Mouse (Mus musculus) neural tube, embryonic 12.5 days (tissue): ENCODE data around the gene Lrrc40. TPM values are rescaled to one million over a fixed set of nuclear protein-coding genes. Genes with fewer than 3 reads are reported as not detected.
"Not testable (repeated sequence)": the region's sequence is repeated elsewhere in the genome, so short reads cannot be mapped to it uniquely, and the experiment has no call there.

Experiments
- ATAC-seq: fragments of 200-750 bp; cut with Nextera tagmentation; 2 replicates; pipeline ENCODE4 v1.8.0; 2017; ENCODE audit warnings: low read depth, mild to moderate bottlenecking, moderate TSS enrichment, moderate library complexity; ENCODE audit not compliant: low FRiP score
- H3K27ac ChIP-seq: fragments of 300-500 bp; sonication (generic); 2 replicates; pipeline ENCODE4 v1.5.1; 2016
- H3K27me3 ChIP-seq: fragments of 300-500 bp; sonication (generic); replicated peaks from 2 replicates; pipeline ENCODE4 v1.6.1; 2016; ENCODE audit warnings: mild to moderate bottlenecking
- H3K36me3 ChIP-seq: fragments of 300-500 bp; sonication (generic); 2 replicates; pipeline ENCODE4 v1.6.1; 2016; ENCODE audit warnings: mild to moderate bottlenecking
- H3K4me1 ChIP-seq: fragments of 300-500 bp; sonication (generic); 2 replicates; pipeline ENCODE4 v1.6.1; 2016
- H3K4me2 ChIP-seq: fragments of 300-500 bp; sonication (generic); replicated peaks from 2 replicates; pipeline ENCODE4 v1.6.1; 2016; ENCODE audit warnings: mild to moderate bottlenecking
- H3K4me3 ChIP-seq: fragments of 300-500 bp; sonication (generic); 2 replicates; pipeline ENCODE4 v1.5.1; 2016
- H3K9ac ChIP-seq: fragments of 300-500 bp; sonication (generic); 2 replicates; pipeline ENCODE4 v1.6.1; 2016; ENCODE audit warnings: mild to moderate bottlenecking
- H3K9me3 ChIP-seq: fragments of 300-500 bp; sonication (generic); 2 replicates; pipeline ENCODE4 v1.6.1; 2016; ENCODE audit warnings: mild to moderate bottlenecking
- WGBS: fragments of 180-500 bp; shearing (Covaris S2); methylation state at CpG from one replicate; pipeline ENCODE4 v1.1.7; 2016; 5-methylcytosine and 5-hydroxymethylcytosine counted together
- polyA plus RNA-seq: library from polyadenylated mRNA; unstranded; fragments of >200 nt; fragmentation: Nextera tagmentation; extraction: Ambion mirVana; gene quantifications from 2 replicates; pipeline ENCODE4 v1.2.1, GENCODE M21; 2016

Lrrc40 gene
- polyA plus RNA-seq, 1 experiment from 2014 or later: 56.7 TPM

GRCm38 (mm10) chr3:158060621-158061291 is 24.3 kb downstream of the Lrrc40 start:
- no peak overlapping the region for H3K4me2 ChIP-seq
- no peaks in the 10 kb centered on the region for H3K4me1 ChIP-seq
- no peak overlapping the region for H3K27ac ChIP-seq
- H3K27me3 ChIP-seq: no peaks in the 10 kb centered on the region
- H3K9me3 ChIP-seq: no peaks in the 10 kb centered on the region
- no peak overlapping the region for H3K9ac ChIP-seq
- H3K36me3 ChIP-seq: peaks cover 48% of the 10 kb centered on the region
- H3K4me3 ChIP-seq: no peak overlapping the region
- 79% methylated on average over 2 of the region's 2 CpGs for whole genome bisulfite sequencing
- ATAC-seq: no peak

GRCm38 (mm10) chr3:158061811-158062523 is 25.5 kb downstream of the Lrrc40 start:
- WGBS: 92% methylated on average over 5 of the region's 5 CpGs
- Histone ChIP-seq H3K9me3 (no peaks in the 10 kb centered on the region), H3K4me2 (no peak overlapping the region), H3K27ac (no peak overlapping the region), H3K9ac (no peak overlapping the region), H3K36me3 (peaks cover 39% of the 10 kb centered on the region), H3K4me1 (no peaks in the 10 kb centered on the region), H3K4me3 (no peak overlapping the region), H3K27me3 (no peaks in the 10 kb centered on the region)
- peak; percentile 17; the same call in 1 of the 2 replicates for ATAC-seq

- Histone ChIP-seq H3K9me3 (no peaks in the 10 kb centered on the region), H3K27ac (no peak overlapping the region), H3K27me3 (no peaks in the 10 kb centered on the region), H3K36me3 (peaks cover 18% of the 10 kb centered on the region), H3K4me3 (no peak overlapping the region), H3K9ac (no peak overlapping the region), H3K4me2 (no peak overlapping the region), H3K4me1 (no peaks in the 10 kb centered on the region)
- WGBS: 91% methylated on average over 2 of the region's 2 CpGs
- no peak for ATAC-seq
These were observed 28.8 kb downstream of the Lrrc40 start for GRCm38 (mm10) chr3:158065256-158065655.

- no peak overlapping the region for H3K4me2 ChIP-seq
- no peak for ATAC-seq
- H3K4me3 ChIP-seq: no peak overlapping the region
- H3K36me3 ChIP-seq: peaks cover 12% of the 10 kb centered on the region
- H3K9ac ChIP-seq: no peak overlapping the region
- WGBS: 86% methylated on average over 7 of the region's 7 CpGs
- H3K27me3 ChIP-seq: no peaks in the 10 kb centered on the region
- H3K27ac ChIP-seq: no peak overlapping the region
- no peaks in the 10 kb centered on the region for H3K4me1 ChIP-seq
- H3K9me3 ChIP-seq: no peaks in the 10 kb centered on the region
These were observed 31.5 kb downstream of the Lrrc40 start for GRCm38 (mm10) chr3:158067916-158068315.

- no peak; the same call in 1 of the 2 replicates for ATAC-seq
- peaks cover 7% of the 10 kb centered on the region for H3K36me3 ChIP-seq
- no peak overlapping the region for H3K9ac ChIP-seq
- H3K4me1 ChIP-seq: no peaks in the 10 kb centered on the region
- WGBS: 68% methylated on average over 9 of the region's 9 CpGs
- H3K4me2 ChIP-seq: no peak overlapping the region
- H3K9me3 ChIP-seq: no peaks in the 10 kb centered on the region
- no peaks in the 10 kb centered on the region for H3K27me3 ChIP-seq
- H3K27ac ChIP-seq: no peak overlapping the region
- no peak overlapping the region for H3K4me3 ChIP-seq
These were observed 32.3 kb downstream of the Lrrc40 start for GRCm38 (mm10) chr3:158068613-158069263.

- Histone ChIP-seq H3K4me3 (no peak overlapping the region), H3K27me3 (no peaks in the 10 kb centered on the region), H3K9me3 (no peaks in the 10 kb centered on the region), H3K9ac (no peak overlapping the region), H3K27ac (no peak overlapping the region), H3K36me3 (no peaks in the 10 kb centered on the region), H3K4me1 (no peaks in the 10 kb centered on the region), H3K4me2 (no peak overlapping the region)
- 90% methylated on average over 2 of the region's 2 CpGs for WGBS
- ATAC-seq: no peak
These were observed 38.5 kb downstream of the Lrrc40 start for GRCm38 (mm10) chr3:158075004-158075403.

- no peaks in the 10 kb centered on the region for H3K27me3 ChIP-seq
- ATAC-seq: 0 out of 2 replicates have a peak, but pooled peaks have one; percentile 21
- H3K27ac ChIP-seq: no peak overlapping the region
- H3K4me1 ChIP-seq: no peaks in the 10 kb centered on the region
- H3K9ac ChIP-seq: no peak overlapping the region
- no peaks in the 10 kb centered on the region for H3K36me3 ChIP-seq
- no peak overlapping the region for H3K4me3 ChIP-seq
- 54% methylated on average over 4 of the region's 4 CpGs for WGBS
- no peaks in the 10 kb centered on the region for H3K9me3 ChIP-seq
- H3K4me2 ChIP-seq: no peak overlapping the region
These were observed 40.4 kb downstream of the Lrrc40 start for GRCm38 (mm10) chr3:158076685-158077379.

- H3K27me3 ChIP-seq: no peaks in the 10 kb centered on the region
- no peaks in the 10 kb centered on the region for H3K36me3 ChIP-seq
- no peak overlapping the region for H3K4me2 ChIP-seq
- ATAC-seq: no peak
- H3K4me3 ChIP-seq: no peak overlapping the region
- H3K9ac ChIP-seq: no peak overlapping the region
- no peak overlapping the region for H3K27ac ChIP-seq
- 49% methylated on average over 1 of the region's 1 CpGs for WGBS
- no peaks in the 10 kb centered on the region for H3K4me1 ChIP-seq
- no peaks in the 10 kb centered on the region for H3K9me3 ChIP-seq
These were observed 40.9 kb downstream of the Lrrc40 start for GRCm38 (mm10) chr3:158077380-158077772.

- Histone ChIP-seq H3K36me3 (no peaks in the 10 kb centered on the region), H3K4me2 (no peak overlapping the region), H3K4me3 (no peak overlapping the region), H3K27me3 (no peaks in the 10 kb centered on the region), H3K9me3 (no peaks in the 10 kb centered on the region), H3K9ac (no peak overlapping the region), H3K4me1 (no peaks in the 10 kb centered on the region), H3K27ac (no peak overlapping the region)
- ATAC-seq: no peak
- WGBS: 76% methylated on average over 5 of the region's 5 CpGs
These were observed 41.4 kb downstream of the Lrrc40 start for GRCm38 (mm10) chr3:158077828-158078227.

- Histone ChIP-seq H3K27me3 (no peaks in the 10 kb centered on the region), H3K9ac (no peak overlapping the region), H3K4me3 (no peak overlapping the region), H3K9me3 (no peaks in the 10 kb centered on the region), H3K27ac (no peak overlapping the region), H3K4me1 (no peaks in the 10 kb centered on the region), H3K4me2 (no peak overlapping the region), H3K36me3 (no peaks in the 10 kb centered on the region)
- ATAC-seq: no peak
- WGBS: 92% methylated on average over 3 of the region's 3 CpGs
These were observed 55.1 kb downstream of the Lrrc40 start for GRCm38 (mm10) chr3:158091601-158092000.

- Histone ChIP-seq H3K27ac (no peak overlapping the region), H3K4me1 (no peaks in the 10 kb centered on the region), H3K4me3 (no peak overlapping the region), H3K4me2 (no peak overlapping the region), H3K9ac (no peak overlapping the region), H3K27me3 (no peaks in the 10 kb centered on the region), H3K36me3 (no peaks in the 10 kb centered on the region), H3K9me3 (no peaks in the 10 kb centered on the region)
- ATAC-seq: no peak
- WGBS: 83% methylated on average over 4 of the region's 4 CpGs
These were observed 57.5 kb downstream of the Lrrc40 start for GRCm38 (mm10) chr3:158093919-158094318.

GRCm38 (mm10) chr3:158102043-158102442 is 65.6 kb downstream of the Lrrc40 start:
- not testable (repeated sequence) for H3K27me3 ChIP-seq, H3K4me2 ChIP-seq, H3K27ac ChIP-seq, H3K4me1 ChIP-seq, ATAC-seq, H3K9ac ChIP-seq, H3K9me3 ChIP-seq, H3K36me3 ChIP-seq, H3K4me3 ChIP-seq
- 92% methylated on average over 9 of the region's 10 CpGs for WGBS
